Mouse (Mus musculus) embryonic facial prominence, embryonic 14.5 days (tissue): Measurements from ENCODE around the gene Trabd2b. TPM values are rescaled to one million over a fixed set of nuclear protein-coding genes. Genes with fewer than 3 reads are reported as not detected.

ENCODE experiments used
- ATAC-seq: fragments of 200-750 bp; cut with Nextera tagmentation; 2 replicates; pipeline ENCODE4 v1.8.0; 2017; ENCODE audit warnings: low read depth, moderate number of reproducible peaks, moderate TSS enrichment
- DNase-seq: peaks from one replicate; pipeline ENCODE4 v3.0.0-alpha.2; 2015; ENCODE audit warnings: low spot score
- H3K27ac ChIP-seq: fragments of 300-500 bp; sonication (generic); replicated peaks from 2 replicates; pipeline ENCODE4 v1.5.1; 2014; ENCODE audit warnings: low read depth, mild to moderate bottlenecking, low read length, moderate library complexity
- H3K27me3 ChIP-seq: fragments of 300-500 bp; sonication (generic); replicated peaks from 2 replicates; pipeline ENCODE4 v1.6.1; 2014; ENCODE audit warnings: low read length; ENCODE audit not compliant: control insufficient read depth, insufficient read depth
- H3K36me3 ChIP-seq: fragments of 300-500 bp; sonication (generic); 2 replicates; pipeline ENCODE4 v1.6.1; 2014; ENCODE audit warnings: low read length, mixed read lengths; ENCODE audit not compliant: control insufficient read depth, insufficient read depth
- H3K4me1 ChIP-seq: fragments of 300-500 bp; sonication (generic); 2 replicates; pipeline ENCODE4 v1.6.1; 2014; ENCODE audit warnings: antibody characterized with exemption, low read length; ENCODE audit not compliant: control insufficient read depth, insufficient read depth
- H3K4me2 ChIP-seq: fragments of 300-500 bp; sonication (generic); 2 replicates; pipeline ENCODE4 v1.6.1; 2014; ENCODE audit warnings: low read depth, mild to moderate bottlenecking, low read length, moderate library complexity, mixed read lengths
- H3K4me3 ChIP-seq: fragments of 300-500 bp; sonication (generic); 2 replicates; pipeline ENCODE4 v1.5.1; 2014; ENCODE audit warnings: low read depth, mild to moderate bottlenecking, low read length
- H3K9ac ChIP-seq: fragments of 300-500 bp; sonication (generic); 2 replicates; pipeline ENCODE4 v1.6.1; 2014; ENCODE audit warnings: low read depth, mild to moderate bottlenecking, low read length, moderate library complexity, mixed read lengths
- H3K9me3 ChIP-seq: fragments of 300-500 bp; sonication (generic); 2 replicates; pipeline ENCODE4 v1.6.1; 2016; ENCODE audit warnings: low read length; ENCODE audit not compliant: control insufficient read depth
- WGBS: fragments of 180-500 bp; shearing (Covaris S2); extraction: QIAGEN DNeasy Blood & Tissue Kit; methylation state at CpG from one replicate; pipeline ENCODE4 v1.1.7; 2014; 5-methylcytosine and 5-hydroxymethylcytosine counted together
- polyA plus RNA-seq: library from polyadenylated mRNA; unstranded; fragments of >200 nt; fragmentation: Nextera tagmentation; extraction: Ambion mirVana; gene quantifications from 2 replicates; pipeline ENCODE4 v1.2.1, GENCODE M21; 2014

Trabd2b gene
- polyA plus RNA-seq, 1 experiment from 2014 or later: 3.3 TPM

GRCm38 (mm10) chr4:114495688-114496426 is 89.3 kb downstream of the Trabd2b start:
- H3K9ac ChIP-seq: no peak overlapping the region
- H3K27ac ChIP-seq: no peak overlapping the region
- H3K4me2 ChIP-seq: no peak overlapping the region
- 46% methylated on average over 4 of the region's 4 CpGs for WGBS
- H3K9me3 ChIP-seq: no peaks in the 10 kb centered on the region
- no peaks in the 10 kb centered on the region for H3K4me1 ChIP-seq
- H3K4me3 ChIP-seq: no peak overlapping the region
- H3K27me3 ChIP-seq: no peaks in the 10 kb centered on the region
- ATAC-seq (no peak), DNase-seq (no peak)
- H3K36me3 ChIP-seq: no peaks in the 10 kb centered on the region

- no peak overlapping the region for H3K27ac ChIP-seq
- WGBS: 79% methylated on average over 1 of the region's 1 CpGs
- no peak for DNase-seq
Measured at GRCm38 (mm10) chr4:114499650-114500049, 93.1 kb downstream of the Trabd2b start.

GRCm38 (mm10) chr4:114500317-114500716 is 93.8 kb downstream of the Trabd2b start:
- no peaks in the 10 kb centered on the region for H3K27me3 ChIP-seq
- no peak for ATAC-seq
- no peak for DNase-seq
- H3K4me2 ChIP-seq: no peak overlapping the region
- H3K9ac ChIP-seq: no peak overlapping the region
- 67% methylated on average over 7 of the region's 7 CpGs for whole genome bisulfite sequencing
- H3K4me3 ChIP-seq: no peak overlapping the region
- H3K27ac ChIP-seq: no peak overlapping the region
- H3K4me1 ChIP-seq: no peaks in the 10 kb centered on the region
- no peaks in the 10 kb centered on the region for H3K9me3 ChIP-seq
- H3K36me3 ChIP-seq: no peaks in the 10 kb centered on the region

More at GRCm38 (mm10) chr4:114499650-114500049, 93.1 kb downstream of the Trabd2b start:
- ATAC-seq: no peak
- Histone ChIP-seq H3K9me3 (no peaks in the 10 kb centered on the region), H3K27me3 (no peaks in the 10 kb centered on the region), H3K4me2 (no peak overlapping the region), H3K9ac (no peak overlapping the region), H3K4me1 (no peaks in the 10 kb centered on the region), H3K36me3 (no peaks in the 10 kb centered on the region), H3K4me3 (no peak overlapping the region)

- Histone ChIP-seq H3K4me1 (no peaks in the 10 kb centered on the region), H3K4me3 (no peak overlapping the region), H3K27me3 (no peaks in the 10 kb centered on the region), H3K27ac (no peak overlapping the region), H3K4me2 (no peak overlapping the region), H3K9ac (no peak overlapping the region), H3K9me3 (no peaks in the 10 kb centered on the region), H3K36me3 (no peaks in the 10 kb centered on the region)
- ATAC-seq: no peak
- DNase-seq: no peak
- 89% methylated on average over 1 of the region's 1 CpGs for WGBS
Measured at GRCm38 (mm10) chr4:114501048-114501447, 94.5 kb downstream of the Trabd2b start.

GRCm38 (mm10) chr4:114501611-114502010 is 95.1 kb downstream of the Trabd2b start:
- ATAC-seq: no peak
- WGBS: 84% methylated on average over 4 of the region's 4 CpGs

GRCm38 (mm10) chr4:114504227-114505041 is 97.9 kb downstream of the Trabd2b start:
- ATAC-seq (no peak), DNase-seq (peak; percentile 22)

More at GRCm38 (mm10) chr4:114501611-114502010, 95.1 kb downstream of the Trabd2b start:
- Histone ChIP-seq H3K9me3 (no peaks in the 10 kb centered on the region), H3K4me1 (no peaks in the 10 kb centered on the region), H3K9ac (no peak overlapping the region), H3K4me3 (no peak overlapping the region), H3K4me2 (no peak overlapping the region), H3K27me3 (no peaks in the 10 kb centered on the region), H3K27ac (no peak overlapping the region), H3K36me3 (no peaks in the 10 kb centered on the region)
- DNase-seq: no peak

GRCm38 (mm10) chr4:114509601-114510000 is 103.1 kb downstream of the Trabd2b start:
- no peak for DNase-seq
- H3K9me3 ChIP-seq: no peaks in the 10 kb centered on the region
- H3K36me3 ChIP-seq: no peaks in the 10 kb centered on the region
- ATAC-seq: no peak
- H3K9ac ChIP-seq: no peak overlapping the region
- no peak overlapping the region for H3K4me2 ChIP-seq
- H3K27ac ChIP-seq: no peak overlapping the region
- H3K4me3 ChIP-seq: no peak overlapping the region
- WGBS: 73% methylated on average over 6 of the region's 6 CpGs
- no peaks in the 10 kb centered on the region for H3K4me1 ChIP-seq
- H3K27me3 ChIP-seq: no peaks in the 10 kb centered on the region

More at GRCm38 (mm10) chr4:114504227-114505041, 97.9 kb downstream of the Trabd2b start:
- WGBS: 54% methylated on average over 11 of the region's 11 CpGs
- Histone ChIP-seq H3K4me1 (no peaks in the 10 kb centered on the region), H3K9me3 (no peaks in the 10 kb centered on the region), H3K4me3 (no peak overlapping the region), H3K27ac (no peak overlapping the region), H3K36me3 (no peaks in the 10 kb centered on the region), H3K4me2 (no peak overlapping the region), H3K9ac (no peak overlapping the region), H3K27me3 (no peaks in the 10 kb centered on the region)

- Histone ChIP-seq H3K4me2 (no peak overlapping the region), H3K27me3 (no peaks in the 10 kb centered on the region), H3K27ac (no peak overlapping the region), H3K4me1 (peaks cover 19% of the 10 kb centered on the region), H3K36me3 (no peaks in the 10 kb centered on the region), H3K4me3 (no peak overlapping the region), H3K9me3 (no peaks in the 10 kb centered on the region), H3K9ac (no peak overlapping the region)
- 92% methylated on average over 3 of the region's 3 CpGs for WGBS
- no peak for DNase-seq
- ATAC-seq: no peak
Measured at GRCm38 (mm10) chr4:114511649-114512048, 105.1 kb downstream of the Trabd2b start.
